ENCODE assay signal across 9 mouse cellular contexts in the genomic region with DNA sequence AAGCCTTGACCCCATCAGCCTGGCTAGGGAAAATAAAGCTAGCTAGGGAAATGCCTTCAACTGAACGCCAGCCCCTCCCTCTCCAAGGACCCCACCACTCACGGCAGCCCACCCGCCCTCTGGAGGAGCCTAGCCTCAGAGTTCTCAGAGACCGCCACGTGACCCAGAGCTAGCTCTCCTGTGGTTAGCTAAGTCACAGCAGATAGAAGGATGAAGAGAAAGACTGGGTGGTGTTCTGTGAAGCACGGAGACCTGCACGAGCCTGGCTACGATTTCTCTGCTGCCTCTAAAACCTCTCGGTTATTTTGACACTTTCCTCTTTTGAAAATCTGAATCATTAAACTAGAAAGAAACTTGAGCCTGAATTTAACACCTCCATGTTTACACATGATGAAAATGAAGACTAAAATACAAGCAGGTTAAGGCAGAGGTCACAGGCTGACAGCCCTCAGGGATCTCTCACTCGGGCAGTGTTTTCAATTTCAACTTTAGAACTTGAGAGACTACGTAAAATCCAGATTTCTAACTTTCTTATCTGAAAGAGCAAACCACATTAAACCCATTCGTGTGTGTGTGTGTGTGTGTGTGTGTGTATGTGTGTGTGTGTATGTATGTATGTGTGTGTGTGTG. TPM values are rescaled to one million over a fixed set of nuclear protein-coding genes. Genes with fewer than 3 reads are reported as not detected.
DNase-seq lines count a peak whose midpoint lies in the region; ATAC-seq and TF ChIP-seq lines count a peak whose summit lies in the region.
"Had no signal": no experiment of that assay in that cellular context is flagged by ENCODE, and none has a peak within 500 bp of the region (broad histone marks: within the 10 kb centered on the region; RNA-seq: fewer than 3 reads in every experiment).

No protein-coding gene starts in this region.

- no peak for ATAC-seq in hindbrain, embryonic 14.5 days (ENCODE audit: low FRiP score)
- peak; percentile 35; the same call in 1 of the 2 replicates for ATAC-seq in hindbrain, postnatal 0 days
- peak; percentile 41; the same call in 1 of the 2 replicates for ATAC-seq in neutrophil, adult 5-6 weeks (ENCODE audit: extremely low read depth, insufficient number of reproducible peaks, low FRiP score, poor library complexity, severe bottlenecking)

- H3K27ac ChIP-seq in hindbrain, embryonic 10.5 days, result 0 out of 2 replicates have a peak overlapping the region, but pooled peaks have one; percentile 23
- no peak overlapping the region for H3K27ac ChIP-seq in hindbrain, embryonic 14.5 days
- no peak overlapping the region for H3K27ac ChIP-seq in hindbrain, postnatal 0 days
- H3K27ac ChIP-seq: lung, embryonic 15.5 days had no signal

- H3K9me3 ChIP-seq in hindbrain, embryonic 10.5 days, result no peaks in the 10 kb centered on the region
- H3K9me3 ChIP-seq in hindbrain, embryonic 14.5 days (ENCODE audit: control insufficient read depth, low read length), result no peaks in the 10 kb centered on the region
- no peaks in the 10 kb centered on the region for H3K9me3 ChIP-seq in hindbrain, postnatal 0 days (ENCODE audit: low read length)
- H3K9me3 ChIP-seq: lung, embryonic 15.5 days had no signal

- H3K4me2 ChIP-seq in hindbrain, embryonic 14.5 days (replicated peaks), result no peak overlapping the region
- no peak overlapping the region for H3K4me2 ChIP-seq in hindbrain, postnatal 0 days (ENCODE audit: low read depth, low read length)
- H3K4me2 ChIP-seq: lung, embryonic 15.5 days had no signal

- 25% methylated on average over 12 of the region's 12 CpGs for WGBS in hindbrain, embryonic 10.5 days
- WGBS in hindbrain, embryonic 14.5 days, result 29% methylated on average over 12 of the region's 12 CpGs
- WGBS in hindbrain, postnatal 0 days, result 27% methylated on average over 12 of the region's 12 CpGs

- no peak overlapping the region for H3K4me3 ChIP-seq in hindbrain, embryonic 10.5 days
- H3K4me3 ChIP-seq in hindbrain, embryonic 14.5 days (replicated peaks; ENCODE audit: low read length), result no peak overlapping the region
- no peak overlapping the region for H3K4me3 ChIP-seq in hindbrain, postnatal 0 days (ENCODE audit: low read length)
- H3K4me3 ChIP-seq: lung, embryonic 15.5 days had no signal

- TF ChIP-seq CTCF in hindbrain, postnatal 0 days (IDR thresholded peaks at IDR 0.05; ENCODE audit: low read depth), result no peak

- H3K36me3 ChIP-seq in hindbrain, embryonic 10.5 days, result peaks cover 6% of the 10 kb centered on the region; the same call in 1 of the 2 replicates
- peaks cover 13% of the 10 kb centered on the region; the same call in 1 of the 2 replicates for H3K36me3 ChIP-seq in hindbrain, embryonic 14.5 days (replicated peaks; ENCODE audit: control insufficient read depth, insufficient read depth)
- no peaks in the 10 kb centered on the region for H3K36me3 ChIP-seq in hindbrain, postnatal 0 days (ENCODE audit: insufficient read depth, low read length)
- H3K36me3 ChIP-seq: lung, embryonic 15.5 days had no signal

- H3K27me3 ChIP-seq in hindbrain, embryonic 10.5 days (ENCODE audit: insufficient read depth, poor library complexity, severe bottlenecking), result no peaks in the 10 kb centered on the region
- no peaks in the 10 kb centered on the region for H3K27me3 ChIP-seq in hindbrain, embryonic 14.5 days (ENCODE audit: control insufficient read depth, insufficient read depth, low read length)
- no peaks in the 10 kb centered on the region for H3K27me3 ChIP-seq in hindbrain, postnatal 0 days (ENCODE audit: insufficient read depth, low read length)
- H3K27me3 ChIP-seq: lung, embryonic 15.5 days had no signal

- H3K9ac ChIP-seq in hindbrain, embryonic 14.5 days, result no peak overlapping the region
- H3K9ac ChIP-seq in hindbrain, postnatal 0 days (replicated peaks; ENCODE audit: low read length), result no peak overlapping the region
- H3K9ac ChIP-seq: lung, embryonic 15.5 days had no signal

- peaks cover 23% of the 10 kb centered on the region for H3K4me1 ChIP-seq in hindbrain, embryonic 10.5 days (replicated peaks)
- peaks cover 9% of the 10 kb centered on the region; the same call in 1 of the 2 replicates for H3K4me1 ChIP-seq in hindbrain, embryonic 14.5 days (replicated peaks; ENCODE audit: control insufficient read depth, insufficient read depth, low read length)
- no peaks in the 10 kb centered on the region for H3K4me1 ChIP-seq in hindbrain, postnatal 0 days (ENCODE audit: insufficient read depth, low read length)

- DNase-seq in hindbrain, embryonic 10.5 days (ENCODE audit: low spot score), result peak; percentile 60
- DNase-seq in hindbrain, embryonic 14.5 days (ENCODE audit: low spot score), result no peak
- peak; percentile 56 for DNase-seq in ZHBTc4 (ENCODE audit: low read depth, low spot score)
- DNase-seq in hindbrain, postnatal 0 days (ENCODE audit: low spot score), result no peak
- no peak for DNase-seq in right cerebral cortex, postnatal 4 days
- DNase-seq in lung, postnatal 4 days, result no peak
- no peak for DNase-seq in lung, postnatal 14 days

RNA-seq across cellular contexts. Expression of gene Crtc3, which starts 8.3 kb away (rescaled TPM):
- 8.1 and 10.1 TPM in 2 replicates for polyA plus RNA-seq in hindbrain, embryonic 10.5 days (2016; fragmentation: Nextera tagmentation; extraction: Ambion mirVana)
- polyA plus RNA-seq in hindbrain, embryonic 14.5 days (2014; fragmentation: Nextera tagmentation; extraction: Ambion mirVana), result 14.4 and 16.8 TPM in 2 replicates
- 16.2 and 16.9 TPM in 2 replicates for total RNA-seq in hindbrain, postnatal 0 days (2014; rRNA removed)
- polyA plus RNA-seq in hindbrain, postnatal 0 days (2015; fragmentation: Nextera tagmentation; extraction: Ambion mirVana), result 15.1 and 17.2 TPM in 2 replicates
- total RNA-seq in neutrophil, adult 5-6 weeks (2017), result 34.3 and 36.6 TPM in 2 replicates

Comparison
In these comparisons a context has a peak if more than half of its experiments do, and no peak if none do; other contexts are left out.
1. DNase-seq: peak in hindbrain, embryonic 10.5 days (single experiment) and ZHBTc4 (single experiment); none in hindbrain, embryonic 14.5 days (single experiment), hindbrain, postnatal 0 days (single experiment), right cerebral cortex, postnatal 4 days (single experiment), lung, postnatal 4 days (0 of 2) and lung, postnatal 14 days (single experiment).